Mouse (Mus musculus) induced T-regulatory cell, adult 2 months (primary cell): Measurements from ENCODE around the gene Gm20388.
A peak's percentile ranks its signal among the peaks of the same experiment; 100 is the strongest.

Experiments used
- DNase-seq: peaks from one replicate; pipeline ENCODE4 v3.0.0-alpha.2; 2012; ENCODE audit warnings: low read depth

Gene Gm20388

GRCm38 (mm10) chr8:123101735-123102685, 3191.4 kb downstream of the Gm20388 start, which contains the start of gene Rpl13:
Gene Rpl13 (plus strand): TSS chr8:123102350.
- DNase-seq, result peak; percentile 93

- peak; percentile 51 for DNase-seq
Observed at GRCm38 (mm10) chr8:123102855-123103254, 3192.2 kb downstream of the Gm20388 start.

GRCm38 (mm10) chr8:123103285-123103684, 3192.6 kb downstream of the Gm20388 start:
- DNase-seq, result peak; percentile 46

- peak; percentile 20 for DNase-seq
Observed at GRCm38 (mm10) chr8:123104046-123104767, 3193.6 kb downstream of the Gm20388 start.

- peak; percentile 85 for DNase-seq
Observed at GRCm38 (mm10) chr8:123105553-123106326, 3195.1 kb downstream of the Gm20388 start.

GRCm38 (mm10) chr8:123106531-123106930, 3195.9 kb downstream of the Gm20388 start:
- peak; percentile 72 for DNase-seq

- peak; percentile 43 for DNase-seq
Observed at GRCm38 (mm10) chr8:123108010-123108409, 3197.4 kb downstream of the Gm20388 start.

GRCm38 (mm10) chr8:123108953-123109352, 3198.3 kb downstream of the Gm20388 start:
- no peak for DNase-seq

- DNase-seq, result peak; percentile 86
Observed at GRCm38 (mm10) chr8:123110649-123111048, 3200.0 kb downstream of the Gm20388 start.

- DNase-seq, result no peak
Observed at GRCm38 (mm10) chr8:123112892-123113291, 3202.3 kb downstream of the Gm20388 start.

- peak; percentile 61 for DNase-seq
Observed at GRCm38 (mm10) chr8:123113908-123114469, 3203.3 kb downstream of the Gm20388 start.

- DNase-seq, result peak; percentile 42
Observed at GRCm38 (mm10) chr8:123114644-123115043, 3204.0 kb downstream of the Gm20388 start.

- DNase-seq, result peak; percentile 47
Observed at GRCm38 (mm10) chr8:123117127-123117731, 3206.6 kb downstream of the Gm20388 start, which contains the start of gene Cpne7. Gene Cpne7 (plus strand): TSS chr8:123117374.

- peak; percentile 34 for DNase-seq
Observed at GRCm38 (mm10) chr8:123117744-123118143, 3207.1 kb downstream of the Gm20388 start.

- no peak for DNase-seq
Observed at GRCm38 (mm10) chr8:123122059-123122458, 3211.4 kb downstream of the Gm20388 start.

GRCm38 (mm10) chr8:123122670-123123069, 3212.0 kb downstream of the Gm20388 start:
- DNase-seq, result no peak

- DNase-seq, result peak; percentile 37
Observed at GRCm38 (mm10) chr8:123126193-123126816, 3215.7 kb downstream of the Gm20388 start.

- DNase-seq, result no peak
Observed at GRCm38 (mm10) chr8:123131041-123131440, 3220.4 kb downstream of the Gm20388 start.

- peak; percentile 20 for DNase-seq
Observed at GRCm38 (mm10) chr8:123132953-123133352, 3222.3 kb downstream of the Gm20388 start.

- DNase-seq, result no peak
Observed at GRCm38 (mm10) chr8:123134149-123134713, 3223.6 kb downstream of the Gm20388 start.
